8 mouse cellular contexts compared by ENCODE assay signal in the genomic region with DNA sequence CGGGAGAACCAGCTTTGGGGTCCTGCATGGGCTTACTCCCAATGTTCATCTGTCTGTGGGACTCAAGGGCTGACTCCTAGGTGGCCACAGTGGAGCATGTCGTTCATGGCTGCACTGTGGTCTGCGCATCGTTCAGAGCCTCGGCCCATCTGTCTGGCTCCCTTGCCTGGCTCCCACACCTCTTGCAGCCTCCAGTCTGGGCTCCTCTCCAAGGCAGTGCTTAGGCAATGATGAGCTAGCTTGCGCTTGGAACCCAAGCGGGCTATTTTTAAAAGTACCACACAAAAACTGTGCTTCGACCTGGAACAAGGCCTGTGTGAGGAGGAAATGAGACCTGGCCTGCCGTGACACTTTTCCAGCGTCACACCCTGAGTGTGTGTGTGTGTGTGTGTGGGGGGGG. TPM values are rescaled to one million over a fixed set of nuclear protein-coding genes. Genes with fewer than 3 reads are reported as not detected.
DNase-seq lines count a peak whose midpoint lies in the region; ATAC-seq lines count a peak whose summit lies in the region.

No protein-coding gene starts in this region.

- no peak overlapping the region for H3K9ac ChIP-seq in hindbrain, embryonic 15.5 days
- no peak overlapping the region for H3K9ac ChIP-seq in hindbrain, embryonic 13.5 days
- H3K9ac ChIP-seq in limb, embryonic 15.5 days, result no peak overlapping the region
- H3K9ac ChIP-seq in kidney, embryonic 15.5 days, result no peak overlapping the region
- H3K9ac ChIP-seq in kidney, embryonic 14.5 days (ENCODE audit: low read depth, low read length), result no peak overlapping the region

- no peaks in the 10 kb centered on the region for H3K9me3 ChIP-seq in hindbrain, embryonic 15.5 days
- H3K9me3 ChIP-seq in hindbrain, embryonic 13.5 days, result no peaks in the 10 kb centered on the region
- no peaks in the 10 kb centered on the region for H3K9me3 ChIP-seq in limb, embryonic 15.5 days
- H3K9me3 ChIP-seq in kidney, embryonic 15.5 days (replicated peaks), result no peaks in the 10 kb centered on the region
- H3K9me3 ChIP-seq in kidney, embryonic 14.5 days (ENCODE audit: control insufficient read depth, low read length), result no peaks in the 10 kb centered on the region

- intact Hi-C loops in heart, postnatal 10 days (cut with DNase I), result no loop called here

- no peaks in the 10 kb centered on the region for H3K36me3 ChIP-seq in hindbrain, embryonic 15.5 days
- no peaks in the 10 kb centered on the region for H3K36me3 ChIP-seq in hindbrain, embryonic 13.5 days
- H3K36me3 ChIP-seq in limb, embryonic 15.5 days, result no peaks in the 10 kb centered on the region
- H3K36me3 ChIP-seq in kidney, embryonic 15.5 days, result no peaks in the 10 kb centered on the region
- no peaks in the 10 kb centered on the region for H3K36me3 ChIP-seq in kidney, embryonic 14.5 days (ENCODE audit: control insufficient read depth, insufficient read depth, low read length)

- H3K27me3 ChIP-seq in hindbrain, embryonic 15.5 days, result no peaks in the 10 kb centered on the region
- no peaks in the 10 kb centered on the region for H3K27me3 ChIP-seq in hindbrain, embryonic 13.5 days
- no peaks in the 10 kb centered on the region for H3K27me3 ChIP-seq in limb, embryonic 15.5 days
- no peaks in the 10 kb centered on the region for H3K27me3 ChIP-seq in kidney, embryonic 15.5 days
- H3K27me3 ChIP-seq in kidney, embryonic 14.5 days (ENCODE audit: control insufficient read depth, insufficient read depth, low read length), result 0 out of 2 replicates have a peak, but pooled peaks cover 2% of the 10 kb centered on the region

- H3K27ac ChIP-seq in hindbrain, embryonic 15.5 days (replicated peaks), result no peak overlapping the region
- no peak overlapping the region for H3K27ac ChIP-seq in hindbrain, embryonic 13.5 days
- H3K27ac ChIP-seq in limb, embryonic 15.5 days, result 0 out of 2 replicates have a peak overlapping the region, but pooled peaks have one; percentile 2
- H3K27ac ChIP-seq in kidney, embryonic 15.5 days, result no peak overlapping the region
- H3K27ac ChIP-seq in kidney, embryonic 14.5 days (ENCODE audit: low read depth, low read length), result no peak overlapping the region

- DNase-seq in cerebellum, postnatal 14 days, result peak; percentile 92
- DNase-seq in heart, postnatal 10 days, result peak; percentile 76 to 83
- DNase-seq in kidney, postnatal 4 days, result no peak

- ATAC-seq in hindbrain, embryonic 15.5 days (ENCODE audit: low FRiP score, low read depth), result peak; percentile 73; the same call in 1 of the 2 replicates
- ATAC-seq in hindbrain, embryonic 13.5 days (ENCODE audit: low FRiP score), result no peak
- ATAC-seq in limb, embryonic 15.5 days (ENCODE audit: insufficient number of reproducible peaks, low FRiP score, low TSS enrichment, low read depth), result peak; percentile 73; the same call in 1 of the 2 replicates
- ATAC-seq in kidney, embryonic 15.5 days (replicated peaks; ENCODE audit: low FRiP score), result no peak
- no peak for ATAC-seq in kidney, embryonic 14.5 days (ENCODE audit: low FRiP score, low TSS enrichment)

- WGBS in hindbrain, embryonic 15.5 days, result 72% methylated on average over 10 of the region's 10 CpGs
- 88% methylated on average over 10 of the region's 10 CpGs for WGBS in hindbrain, embryonic 13.5 days
- 46% methylated on average over 10 of the region's 10 CpGs for WGBS in limb, embryonic 15.5 days
- WGBS in kidney, embryonic 15.5 days, result 77% methylated on average over 10 of the region's 10 CpGs
- WGBS in kidney, embryonic 14.5 days, result 81% methylated on average over 10 of the region's 10 CpGs

- H3K4me3 ChIP-seq in hindbrain, embryonic 15.5 days, result no peak overlapping the region
- no peak overlapping the region for H3K4me3 ChIP-seq in hindbrain, embryonic 13.5 days
- H3K4me3 ChIP-seq in limb, embryonic 15.5 days, result no peak overlapping the region
- no peak overlapping the region for H3K4me3 ChIP-seq in kidney, embryonic 15.5 days (replicated peaks)
- H3K4me3 ChIP-seq in kidney, embryonic 14.5 days (ENCODE audit: low read length), result no peak overlapping the region

- no peaks in the 10 kb centered on the region for H3K4me1 ChIP-seq in hindbrain, embryonic 15.5 days (replicated peaks)
- 0 out of 2 replicates have a peak, but pooled peaks cover 4% of the 10 kb centered on the region for H3K4me1 ChIP-seq in hindbrain, embryonic 13.5 days (replicated peaks)
- H3K4me1 ChIP-seq in limb, embryonic 15.5 days, result 0 out of 2 replicates have a peak, but pooled peaks cover 4% of the 10 kb centered on the region
- no peaks in the 10 kb centered on the region for H3K4me1 ChIP-seq in kidney, embryonic 15.5 days
- H3K4me1 ChIP-seq in kidney, embryonic 14.5 days (ENCODE audit: control insufficient read depth, insufficient read depth, low read length), result no peaks in the 10 kb centered on the region

- no peak overlapping the region for H3K4me2 ChIP-seq in hindbrain, embryonic 15.5 days
- H3K4me2 ChIP-seq in hindbrain, embryonic 13.5 days, result no peak overlapping the region
- no peak overlapping the region for H3K4me2 ChIP-seq in limb, embryonic 15.5 days
- no peak overlapping the region for H3K4me2 ChIP-seq in kidney, embryonic 15.5 days
- no peak overlapping the region for H3K4me2 ChIP-seq in kidney, embryonic 14.5 days (replicated peaks; ENCODE audit: low read depth, low read length)

RNA-seq across cellular contexts. Expression of a gene that starts 21.7 kb away (rescaled TPM):
- polyA plus RNA-seq in hindbrain, embryonic 15.5 days (2015; fragmentation: Nextera tagmentation; extraction: Ambion mirVana), result 30.5 and 32.0 TPM in 2 replicates
- 28.1 and 29.5 TPM in 2 replicates for polyA plus RNA-seq in hindbrain, embryonic 13.5 days (2015; fragmentation: Nextera tagmentation; extraction: Ambion mirVana)
- 1 to 10 TPM in 1 of 2 experiments, under 1 TPM in 1; 0.87 to 1.2 TPM for total RNA-seq in heart, postnatal 10 days (2021)
- polyA plus RNA-seq in limb, embryonic 15.5 days (2015; fragmentation: Nextera tagmentation; extraction: Ambion mirVana), result 1.0 and 2.1 TPM in 2 replicates
- polyA plus RNA-seq in kidney, embryonic 15.5 days (2015; fragmentation: Nextera tagmentation; extraction: Ambion mirVana), result 0.51 and 0.72 TPM in 2 replicates
- polyA plus RNA-seq in kidney, embryonic 14.5 days (2014; fragmentation: Nextera tagmentation; extraction: Ambion mirVana), result 0.73 and 1.1 TPM in 2 replicates

RNA-seq across cellular contexts. Expression of a gene that starts 40.8 kb away (rescaled TPM):
- polyA plus RNA-seq in hindbrain, embryonic 15.5 days (2015; fragmentation: Nextera tagmentation; extraction: Ambion mirVana), result 139 TPM in 2 replicates
- polyA plus RNA-seq in hindbrain, embryonic 13.5 days (2015; fragmentation: Nextera tagmentation; extraction: Ambion mirVana), result 175 and 179 TPM in 2 replicates
- 10 to 100 TPM; 39.3 to 41.8 TPM for total RNA-seq in heart, postnatal 10 days (2021)
- polyA plus RNA-seq in limb, embryonic 15.5 days (2015; fragmentation: Nextera tagmentation; extraction: Ambion mirVana), result 123 and 130 TPM in 2 replicates
- polyA plus RNA-seq in kidney, embryonic 15.5 days (2015; fragmentation: Nextera tagmentation; extraction: Ambion mirVana), result 145 and 154 TPM in 2 replicates
- 155 and 194 TPM in 2 replicates for polyA plus RNA-seq in kidney, embryonic 14.5 days (2014; fragmentation: Nextera tagmentation; extraction: Ambion mirVana)

Comparison
In these comparisons a context has a peak if more than half of its experiments do, and no peak if none do; other contexts are left out.
1. ATAC-seq: peak in hindbrain, embryonic 15.5 days (single experiment) and limb, embryonic 15.5 days (single experiment); none in hindbrain, embryonic 13.5 days (single experiment), kidney, embryonic 15.5 days (single experiment) and kidney, embryonic 14.5 days (single experiment).
2. DNase-seq: peak in cerebellum, postnatal 14 days (2 of 2) and heart, postnatal 10 days (2 of 2); none in kidney, postnatal 4 days (0 of 2).